Mouse (Mus musculus): ENCODE measurements around the gene Tspan15. TPM values are rescaled to one million over a fixed set of nuclear protein-coding genes. Genes with fewer than 3 reads are reported as not detected.
A peak's percentile ranks its signal among the peaks of the same experiment; 100 is the strongest.

Gene Tspan15
- total RNA-seq (2015; ENCODE audit: low replicate concordance), result 0.36 and 5.4 TPM in 2 replicates
- 0.77 and 9.4 TPM in 2 replicates for total RNA-seq (2017; ENCODE audit: low replicate concordance)

DNA sequence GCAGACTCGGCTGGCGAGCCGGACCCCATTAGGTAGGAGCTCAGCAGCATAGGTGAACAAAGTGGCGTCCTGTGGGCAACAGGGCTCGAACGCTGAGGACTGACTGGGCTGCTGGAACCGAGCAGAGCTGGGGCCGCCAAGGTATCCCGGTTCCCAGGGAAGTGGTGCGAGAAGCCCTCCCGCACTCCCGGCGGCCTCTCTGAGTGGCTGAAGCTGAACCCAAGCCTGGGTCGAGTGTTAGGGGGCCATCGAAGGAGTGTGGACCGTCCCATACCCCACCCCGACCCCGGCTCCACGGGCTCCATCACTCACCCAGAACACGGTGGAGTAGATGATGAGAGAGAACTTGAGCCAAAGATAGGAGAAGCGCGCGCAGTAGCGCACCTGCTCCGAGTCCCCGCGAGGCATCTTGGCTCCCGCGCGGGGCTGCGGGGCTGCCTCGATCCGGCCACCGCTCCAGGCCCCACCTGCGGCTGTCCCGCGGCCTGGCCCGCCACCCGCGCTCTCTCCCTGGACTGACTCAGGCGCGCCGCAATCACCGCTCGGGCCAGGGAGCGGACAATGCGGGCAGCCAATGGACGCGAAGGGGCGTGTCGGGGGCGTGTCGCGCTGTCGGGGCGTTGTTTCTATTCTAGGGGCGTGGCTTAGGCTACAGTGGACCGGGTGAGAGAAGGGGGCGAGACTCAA lies at the start of gene Tspan15:
Gene Tspan15 (minus strand): TSS at position 544 of the 687 bp plus-strand sequence.
- ATAC-seq (replicated peaks; ENCODE audit: low FRiP score, poor library complexity, severe bottlenecking), result peak; percentile 92

DNA sequence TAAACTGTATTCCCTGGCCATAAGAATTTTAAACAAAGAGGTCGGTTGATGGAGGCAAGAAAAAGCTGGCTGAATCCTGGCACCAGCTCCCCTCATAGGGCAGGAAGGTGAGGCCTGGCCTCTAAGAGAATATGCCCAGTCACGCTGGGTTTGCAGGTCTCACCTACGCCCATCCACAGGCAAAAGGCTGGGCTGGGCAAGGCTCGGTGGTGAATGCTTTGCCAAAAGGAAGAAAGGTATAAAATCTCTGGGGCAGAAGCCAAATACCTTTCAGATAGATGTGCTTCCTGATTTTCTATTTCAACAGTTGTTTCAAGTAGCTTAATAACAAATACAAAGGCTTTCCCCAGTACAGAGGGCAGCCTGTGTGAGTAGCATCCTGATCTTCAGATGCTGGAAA lies 48.6 kb upstream of the Tspan15 start:
- ATAC-seq (replicated peaks; ENCODE audit: low FRiP score, poor library complexity, severe bottlenecking), result no peak

DNA sequence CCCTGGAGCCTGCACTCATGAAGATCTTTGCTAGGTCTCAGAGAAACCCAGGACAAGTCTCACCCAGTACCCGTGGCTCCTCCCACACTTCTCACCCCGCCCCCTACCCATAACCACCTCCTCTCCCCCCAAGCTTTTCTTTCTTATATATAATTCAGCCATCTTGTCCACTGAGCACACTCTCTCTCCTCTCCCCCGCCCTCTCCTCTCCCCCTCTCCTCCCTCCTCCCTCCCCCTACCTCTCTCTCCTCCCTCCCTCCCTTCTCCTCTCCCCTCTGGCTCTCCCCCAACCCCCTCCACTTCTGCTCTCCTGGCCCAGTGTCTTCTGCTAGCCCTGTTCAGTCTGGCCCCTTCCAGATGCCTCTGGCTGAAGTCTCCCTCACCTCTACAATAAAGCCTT lies 48.0 kb upstream of the Tspan15 start:
- no peak for ATAC-seq (replicated peaks; ENCODE audit: low FRiP score, poor library complexity, severe bottlenecking)

DNA sequence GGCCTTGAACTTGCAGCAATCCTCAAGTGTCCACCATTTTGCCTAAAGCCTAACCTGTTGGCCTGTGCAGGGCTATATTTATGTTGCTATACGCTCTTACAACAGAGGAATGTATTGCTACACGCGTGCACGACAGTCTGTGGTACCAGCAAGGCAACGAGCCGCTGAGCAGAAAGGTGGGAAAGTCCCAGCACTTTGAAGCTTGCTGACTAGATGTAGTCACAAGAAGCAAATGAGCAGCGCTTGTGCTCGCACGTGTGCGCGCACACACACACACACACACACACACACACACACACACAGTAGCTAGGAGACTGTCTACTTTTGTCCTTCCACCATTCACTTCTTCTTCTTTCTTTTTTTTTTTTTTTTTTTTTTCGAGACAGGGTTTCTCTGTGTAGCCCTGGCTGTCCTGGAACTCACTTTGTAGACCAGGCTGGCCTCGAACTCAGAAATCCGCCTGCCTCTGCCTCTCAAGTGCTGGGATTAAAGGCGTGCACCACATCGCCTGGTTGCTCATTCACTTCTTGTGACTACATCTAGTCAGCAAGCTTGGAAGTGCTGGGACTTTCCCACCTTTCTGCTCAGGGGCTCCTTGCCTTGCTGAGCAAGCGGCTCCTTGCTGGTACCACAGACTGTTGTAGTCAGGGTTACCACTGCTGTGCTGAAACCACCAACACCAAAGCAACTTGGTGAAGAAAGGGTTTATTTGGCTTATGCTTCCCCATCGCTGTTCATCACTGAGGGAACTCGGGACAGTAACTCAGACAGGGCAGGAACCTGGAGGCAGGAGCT lies 46.6 kb upstream of the Tspan15 start:
- no peak for ATAC-seq (replicated peaks; ENCODE audit: low FRiP score, poor library complexity, severe bottlenecking)

DNA sequence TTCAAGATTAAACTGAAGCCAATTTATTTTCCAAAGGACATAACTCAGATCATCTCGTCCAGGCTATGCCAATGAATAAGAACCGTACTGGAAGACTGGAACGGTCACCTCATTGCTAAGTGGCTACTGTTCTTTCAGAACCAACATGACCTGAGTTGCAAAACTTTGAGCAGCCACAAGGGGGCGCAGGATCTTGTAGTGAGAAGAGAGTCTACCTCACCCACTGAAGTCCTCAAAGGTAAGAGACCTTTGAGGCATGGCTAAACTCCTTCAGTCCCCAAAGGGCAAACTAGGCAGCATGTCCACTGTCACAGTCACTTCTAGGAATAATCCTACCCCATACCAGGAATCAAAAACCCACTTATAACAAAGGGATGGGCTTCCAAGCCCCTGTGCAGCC lies 44.2 kb upstream of the Tspan15 start:
- ATAC-seq (replicated peaks; ENCODE audit: low FRiP score, poor library complexity, severe bottlenecking), result peak; percentile 62; the same call in 1 of the 2 replicates

DNA sequence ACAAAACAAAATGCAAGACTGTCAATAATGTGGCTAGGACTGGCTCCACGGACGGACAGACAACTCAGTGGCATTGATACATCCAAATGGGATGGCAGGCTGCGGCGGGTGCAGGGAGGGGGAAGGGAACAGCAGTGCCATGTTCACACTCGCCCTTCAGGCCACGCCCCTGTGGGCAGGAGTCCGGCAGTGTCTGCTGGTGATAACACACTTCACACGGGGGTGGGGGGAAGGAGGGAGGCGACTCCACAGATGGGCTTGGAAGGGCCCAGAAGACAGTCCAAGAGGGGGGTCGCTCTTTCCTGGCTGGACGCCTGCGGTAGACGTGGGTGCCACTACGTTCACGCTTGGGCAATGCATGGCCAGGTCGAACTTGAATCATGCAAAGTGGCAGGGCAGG lies 38.2 kb upstream of the Tspan15 start:
- ATAC-seq (replicated peaks; ENCODE audit: low FRiP score, poor library complexity, severe bottlenecking), result no peak

DNA sequence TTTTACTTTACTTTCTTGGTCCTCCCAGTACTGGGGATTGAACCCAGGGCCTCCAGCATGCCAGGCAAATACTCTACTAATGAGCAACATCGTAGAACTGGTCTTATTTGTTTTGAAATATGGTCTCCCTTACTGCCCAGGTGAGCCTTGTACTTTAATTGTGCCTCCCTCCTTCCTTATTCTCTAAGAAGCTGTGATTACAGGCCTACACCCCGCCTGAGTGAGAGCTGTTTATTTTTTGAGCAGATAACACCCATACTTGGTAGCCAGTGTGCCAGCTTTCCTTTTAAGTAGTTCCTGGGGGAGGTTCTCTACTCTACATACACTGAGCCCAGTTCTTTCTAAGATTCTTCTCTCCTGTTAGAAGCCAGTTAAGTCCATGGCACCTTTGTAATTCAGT lies 33.2 kb upstream of the Tspan15 start:
- no peak for ATAC-seq (replicated peaks; ENCODE audit: low FRiP score, poor library complexity, severe bottlenecking)

DNA sequence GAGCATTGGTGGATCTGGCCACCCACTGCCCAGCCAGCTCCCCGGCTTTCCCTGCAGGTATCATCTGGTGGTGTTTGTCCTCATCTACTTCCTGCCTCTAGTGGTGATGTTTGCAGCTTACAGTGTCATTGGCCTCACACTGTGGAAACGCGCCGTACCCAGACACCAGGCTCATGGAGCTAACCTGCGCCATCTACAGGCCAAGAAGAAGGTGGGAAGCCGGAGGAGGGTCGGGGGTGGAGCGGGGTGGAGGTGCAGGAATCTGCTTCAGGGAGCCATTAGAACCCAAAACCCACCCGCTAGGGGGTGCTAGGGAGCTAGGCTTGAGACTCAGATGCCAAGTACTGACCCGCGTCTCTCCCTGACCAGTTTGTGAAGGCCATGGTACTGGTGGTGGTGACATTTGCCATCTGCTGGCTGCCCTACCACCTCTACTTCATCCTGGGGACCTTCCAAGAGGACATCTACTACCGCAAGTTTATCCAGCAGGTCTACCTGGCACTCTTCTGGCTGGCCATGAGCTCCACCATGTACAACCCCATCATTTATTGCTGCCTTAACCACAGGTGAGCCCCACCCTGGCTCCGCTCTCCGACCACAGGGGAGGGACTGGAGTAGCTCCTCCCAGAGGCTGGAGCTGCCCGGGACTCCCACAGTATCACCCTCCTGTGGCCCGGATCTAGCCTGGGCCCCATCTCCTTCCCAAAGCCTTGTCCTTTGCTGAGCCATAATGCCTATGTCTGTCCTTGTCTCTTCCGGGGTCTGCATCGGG lies 30.2 kb upstream of the Tspan15 start:
- ATAC-seq (replicated peaks; ENCODE audit: low FRiP score, poor library complexity, severe bottlenecking), result peak; percentile 57

DNA sequence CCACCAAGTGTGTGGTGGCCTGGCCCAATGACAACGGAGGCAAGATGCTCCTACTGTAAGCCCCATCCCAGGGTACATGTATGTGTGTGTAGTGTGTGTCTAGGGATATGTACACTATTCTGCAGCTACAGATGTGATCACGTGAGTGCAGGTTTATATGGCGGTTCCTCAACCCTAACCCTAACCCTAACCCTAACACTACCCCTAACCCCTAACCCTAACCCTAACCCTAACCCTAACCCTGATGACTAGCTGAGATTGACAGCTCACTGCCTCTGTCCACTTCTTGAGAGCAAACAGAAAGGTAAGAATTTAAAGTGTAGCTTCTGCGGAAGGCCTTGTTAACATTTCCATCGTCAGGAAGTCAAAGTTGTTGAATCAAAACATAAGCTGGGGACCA lies 27.2 kb upstream of the Tspan15 start:
- no peak for ATAC-seq (replicated peaks; ENCODE audit: low FRiP score, poor library complexity, severe bottlenecking)

DNA sequence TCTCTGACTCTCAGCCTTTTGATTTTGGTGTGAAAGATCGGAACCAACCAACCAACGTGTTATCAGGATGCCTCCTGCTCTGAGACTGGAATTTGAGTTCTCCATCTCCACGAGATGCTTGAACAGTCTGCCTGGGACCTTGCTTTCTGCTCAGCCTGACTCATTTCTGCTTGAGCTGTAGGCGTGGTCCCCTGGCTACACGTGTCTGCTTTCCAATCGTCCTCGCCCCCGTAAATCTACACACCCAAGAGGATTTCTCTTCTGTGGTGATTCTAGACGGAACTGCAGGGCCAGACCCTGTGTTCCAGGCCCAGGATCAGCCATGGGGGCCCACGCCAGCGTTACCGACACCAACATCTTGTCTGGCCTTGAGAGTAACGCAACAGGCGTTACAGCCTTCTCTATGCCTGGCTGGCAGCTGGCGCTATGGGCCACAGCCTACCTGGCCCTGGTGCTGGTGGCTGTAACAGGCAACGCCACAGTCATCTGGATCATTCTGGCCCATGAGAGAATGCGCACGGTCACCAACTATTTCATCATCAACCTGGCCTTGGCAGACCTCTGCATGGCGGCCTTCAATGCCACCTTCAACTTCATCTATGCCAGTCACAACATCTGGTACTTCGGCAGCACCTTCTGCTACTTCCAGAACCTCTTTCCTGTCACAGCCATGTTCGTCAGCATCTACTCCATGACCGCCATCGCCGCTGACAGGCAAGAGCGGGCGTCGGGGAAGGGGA lies 21.6 kb upstream of the Tspan15 start:
- no peak for ATAC-seq (replicated peaks; ENCODE audit: low FRiP score, poor library complexity, severe bottlenecking)

DNA sequence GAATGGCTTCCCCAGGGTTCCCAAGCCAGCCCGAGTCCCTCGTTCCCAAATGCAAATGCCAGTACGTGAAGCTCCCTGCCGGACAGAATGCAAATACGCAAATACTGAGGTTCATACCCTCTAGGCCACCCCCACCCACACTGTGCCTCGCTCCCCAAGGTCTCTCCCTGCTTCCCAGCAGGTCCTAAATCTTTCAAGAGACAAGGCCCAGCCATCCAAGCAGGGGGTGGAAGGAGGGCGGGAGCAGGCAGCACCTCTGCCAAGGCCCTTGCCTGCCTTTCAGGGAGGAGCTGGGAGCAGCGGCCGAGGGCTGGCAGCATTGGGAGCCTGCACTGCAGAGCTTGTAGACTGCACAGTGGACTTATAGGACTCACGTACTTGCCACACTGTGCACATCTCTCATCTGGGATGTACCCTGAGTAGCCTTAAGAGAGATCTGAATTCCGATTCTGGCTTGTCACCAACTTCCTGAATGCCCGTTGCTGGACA lies 21.0 kb upstream of the Tspan15 start, which contains the start of gene Tacr2:
Gene Tacr2 (plus strand): TSS at position 439 of the 489 bp plus-strand sequence.
- ATAC-seq (replicated peaks; ENCODE audit: low FRiP score, poor library complexity, severe bottlenecking), result no peak

DNA sequence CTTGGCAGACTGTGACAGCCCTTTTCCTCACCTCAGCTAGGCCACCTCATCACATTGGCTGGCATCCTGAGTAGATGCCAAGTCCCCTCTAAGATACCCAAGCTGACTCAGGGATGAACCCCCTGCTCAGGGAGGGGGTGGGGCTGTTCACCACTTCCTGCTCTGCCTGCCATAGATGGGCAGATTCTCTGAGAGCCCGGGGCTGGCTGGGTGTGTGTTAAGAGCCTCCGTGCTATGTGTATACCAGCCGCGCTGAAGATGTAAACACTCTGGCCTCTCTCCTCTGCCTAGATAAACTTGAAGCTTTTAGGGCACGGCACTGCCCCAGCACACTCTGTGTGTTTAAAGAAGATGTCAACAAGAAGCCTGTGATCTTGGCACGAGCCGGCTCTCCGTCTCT lies 16.8 kb upstream of the Tspan15 start:
- no peak for ATAC-seq (replicated peaks; ENCODE audit: low FRiP score, poor library complexity, severe bottlenecking)

DNA sequence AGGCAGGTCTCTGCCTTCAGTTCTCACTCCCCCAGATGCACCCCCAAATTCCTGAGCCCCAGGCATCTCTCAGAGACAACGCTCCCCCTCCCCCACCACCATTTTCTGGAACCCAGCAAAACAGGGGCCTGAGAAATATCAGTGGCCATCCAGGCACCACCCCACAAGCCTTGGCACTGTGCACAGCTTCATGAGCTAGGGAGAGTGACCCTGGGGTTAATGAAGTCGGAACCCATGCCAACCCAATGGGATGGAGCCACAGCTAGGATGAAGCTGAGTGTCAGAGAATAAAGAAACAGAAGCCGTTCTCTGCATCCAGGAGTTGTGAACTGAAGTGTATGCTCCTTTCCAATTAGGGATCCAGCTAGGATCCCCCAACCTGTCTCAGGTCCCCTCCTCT lies 16.1 kb upstream of the Tspan15 start:
- ATAC-seq (replicated peaks; ENCODE audit: low FRiP score, poor library complexity, severe bottlenecking), result no peak

DNA sequence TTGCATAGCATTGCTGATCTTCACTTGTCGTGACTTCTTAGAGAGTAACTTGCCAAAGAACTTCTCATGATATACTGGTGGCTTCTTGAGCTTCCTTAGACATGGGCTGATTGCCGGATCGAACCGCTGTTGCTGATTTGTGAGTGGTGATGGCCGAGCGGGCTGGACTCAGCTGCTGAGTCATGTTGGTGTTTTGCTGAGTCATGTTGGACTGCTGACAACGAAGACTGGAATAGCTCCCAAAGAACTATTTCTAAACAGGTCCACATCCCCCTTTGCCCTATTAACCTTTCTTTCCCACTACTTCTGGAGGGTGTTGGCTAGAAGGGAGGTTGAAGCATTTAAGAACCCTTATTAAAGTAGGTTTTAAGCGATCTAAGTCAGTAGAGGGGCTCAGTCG lies 13.0 kb upstream of the Tspan15 start:
- ATAC-seq (replicated peaks; ENCODE audit: low FRiP score, poor library complexity, severe bottlenecking), result no peak

DNA sequence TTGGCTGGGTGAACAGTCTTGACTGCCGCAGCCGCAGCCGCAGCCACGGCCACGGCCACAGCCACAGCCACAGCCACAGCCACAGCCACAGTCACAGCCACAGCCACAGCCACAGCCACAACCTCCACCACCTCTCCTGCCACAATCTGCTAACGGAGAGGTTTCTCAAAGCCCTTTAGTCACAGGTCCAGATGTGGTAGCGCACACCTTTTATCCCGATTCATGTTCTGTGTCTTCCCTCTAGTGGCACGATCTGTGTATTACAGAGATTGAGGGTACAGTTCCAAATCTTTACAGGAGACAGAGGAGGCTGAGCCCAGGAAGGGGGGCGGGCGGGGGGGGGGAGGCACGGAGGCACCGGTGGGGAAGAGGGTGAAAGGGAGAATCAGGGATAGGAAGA lies 11.8 kb upstream of the Tspan15 start:
- ATAC-seq (replicated peaks; ENCODE audit: low FRiP score, poor library complexity, severe bottlenecking), result no peak

DNA sequence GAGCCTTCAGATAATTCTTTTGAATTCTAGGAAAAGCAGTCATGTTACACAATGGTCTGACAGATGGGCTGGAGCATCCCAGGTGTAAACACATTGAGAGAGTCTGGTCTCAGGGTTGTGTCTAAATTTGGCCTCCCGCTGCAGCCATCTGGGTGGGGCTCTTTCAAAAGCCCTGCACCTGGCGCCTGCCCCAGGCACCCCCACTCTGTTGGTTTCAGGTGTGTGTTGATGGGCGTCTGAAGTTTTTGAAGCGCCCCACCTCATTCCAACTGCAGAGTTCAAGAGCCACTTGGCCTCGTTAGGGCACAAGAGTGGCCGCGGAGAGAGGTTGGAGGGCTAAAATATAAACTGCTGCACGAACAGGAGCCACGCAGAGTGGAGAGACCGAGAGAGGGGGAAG lies 11.3 kb upstream of the Tspan15 start:
- ATAC-seq (replicated peaks; ENCODE audit: low FRiP score, poor library complexity, severe bottlenecking), result no peak

DNA sequence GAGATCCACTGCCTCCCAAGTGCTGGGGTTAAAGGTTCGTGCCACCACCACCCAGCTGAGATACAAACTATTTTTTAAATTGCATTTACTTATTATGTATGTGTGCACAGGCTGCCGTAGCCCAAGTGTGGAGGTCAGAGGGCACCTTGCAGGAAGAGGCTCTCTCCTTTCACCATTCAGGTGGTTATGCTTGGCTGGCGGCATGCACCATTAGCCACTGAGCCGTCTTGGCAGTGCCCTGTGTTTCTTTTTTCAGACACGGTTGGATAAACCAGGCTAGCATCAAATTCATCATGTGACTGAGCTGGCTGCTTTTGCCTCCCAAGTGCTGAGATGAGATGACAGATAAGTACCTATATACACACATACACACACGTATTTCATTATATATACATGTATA lies 8.2 kb upstream of the Tspan15 start:
- ATAC-seq (replicated peaks; ENCODE audit: low FRiP score, poor library complexity, severe bottlenecking), result no peak

DNA sequence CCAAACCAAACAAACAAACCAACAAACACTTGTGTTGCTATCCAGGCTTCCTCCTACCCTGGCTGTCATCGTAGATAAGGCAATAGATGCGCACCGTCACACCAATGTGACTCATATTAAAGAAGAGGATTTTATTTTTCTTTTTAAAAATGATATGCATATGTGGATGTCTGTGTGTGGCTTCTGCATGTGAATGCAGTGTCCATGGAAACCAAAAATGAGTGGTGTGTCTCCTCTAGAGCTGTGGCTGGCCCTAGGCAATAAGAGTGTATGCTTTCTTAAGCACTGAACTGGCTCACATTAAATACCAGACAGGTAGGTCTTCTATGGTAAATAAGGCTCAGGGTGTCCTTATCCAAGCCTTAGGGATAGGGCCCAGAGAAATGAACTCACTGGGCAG lies 7.6 kb upstream of the Tspan15 start:
- no peak for ATAC-seq (replicated peaks; ENCODE audit: low FRiP score, poor library complexity, severe bottlenecking)

DNA sequence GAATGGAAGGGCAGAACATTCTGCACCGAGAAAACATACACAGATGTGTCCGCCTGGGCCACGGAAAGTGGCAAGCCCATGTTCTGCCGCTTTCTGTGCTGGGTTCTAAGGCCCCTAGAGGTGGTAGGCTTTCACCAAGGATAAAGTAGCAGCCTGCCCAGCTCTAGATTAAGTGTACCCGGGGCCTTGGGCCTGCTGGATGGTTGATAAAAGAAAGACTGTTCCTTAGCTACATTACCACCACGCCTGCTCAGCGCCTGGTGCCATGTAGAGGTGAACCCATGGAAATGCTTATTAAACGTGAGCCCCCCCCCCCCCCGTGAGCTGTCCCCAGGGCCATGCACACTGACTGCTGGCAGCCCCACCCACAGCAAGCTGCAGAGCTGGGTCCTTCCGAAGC lies 6.2 kb upstream of the Tspan15 start:
- ATAC-seq (replicated peaks; ENCODE audit: low FRiP score, poor library complexity, severe bottlenecking), result peak; percentile 51

DNA sequence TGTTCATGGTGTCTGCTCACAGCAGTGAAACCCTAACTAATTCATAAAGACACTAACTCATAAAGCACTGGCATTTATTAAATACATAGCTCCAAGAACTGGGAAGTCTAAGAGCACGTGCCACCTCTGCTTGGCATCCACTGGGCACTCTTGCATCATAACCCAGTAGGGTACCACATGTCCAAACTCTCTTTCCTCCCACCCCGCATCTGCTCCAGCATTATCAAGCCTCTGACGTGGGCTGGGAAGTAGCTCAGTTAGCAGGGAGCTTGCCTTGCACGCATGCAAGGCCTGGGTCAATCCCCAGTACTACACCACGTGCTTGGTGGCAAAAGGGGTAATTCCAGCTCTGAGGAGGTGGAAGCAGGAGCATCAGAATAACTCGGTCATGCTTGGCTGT lies 5.1 kb upstream of the Tspan15 start:
- ATAC-seq (replicated peaks; ENCODE audit: low FRiP score, poor library complexity, severe bottlenecking), result no peak
